Mouse (Mus musculus) midbrain, postnatal 0 days (tissue): Measurements from ENCODE around the gene Sh3d21. TPM values are rescaled to one million over a fixed set of nuclear protein-coding genes. Genes with fewer than 3 reads are reported as not detected.

ENCODE experiments used
- ATAC-seq: fragments of 200-750 bp; cut with Nextera tagmentation; 2 replicates; pipeline ENCODE4 v1.8.0; 2017; ENCODE audit warnings: moderate number of reproducible peaks, mild to moderate bottlenecking, moderate TSS enrichment, moderate library complexity; ENCODE audit not compliant: low FRiP score
- DNase-seq: peaks from one replicate; pipeline ENCODE4 v3.0.0-alpha.2; 2015; ENCODE audit warnings: low spot score
- H3K27ac ChIP-seq: fragments of 300-500 bp; sonication (generic); 2 replicates; pipeline ENCODE4 v1.5.1; 2014; ENCODE audit warnings: low read depth, mild to moderate bottlenecking, low read length, mixed read lengths
- H3K27me3 ChIP-seq: fragments of 300-500 bp; sonication (generic); 2 replicates; pipeline ENCODE4 v1.6.1; 2014; ENCODE audit warnings: low read length, control low read depth, mixed read lengths; ENCODE audit not compliant: insufficient read depth
- H3K36me3 ChIP-seq: fragments of 300-500 bp; sonication (generic); 2 replicates; pipeline ENCODE4 v1.6.1; 2014; ENCODE audit warnings: low read length, control low read depth, mixed read lengths; ENCODE audit not compliant: insufficient read depth
- H3K4me1 ChIP-seq: fragments of 300-500 bp; sonication (generic); 2 replicates; pipeline ENCODE4 v1.6.1; 2014; ENCODE audit warnings: mild to moderate bottlenecking, control low read depth, antibody characterized with exemption, low read length, mixed read lengths; ENCODE audit not compliant: insufficient read depth
- H3K4me2 ChIP-seq: fragments of 300-500 bp; sonication (generic); 2 replicates; pipeline ENCODE4 v1.6.1; 2014; ENCODE audit warnings: low read depth, mild to moderate bottlenecking, low read length, mixed read lengths; ENCODE audit not compliant: poor library complexity, severe bottlenecking
- H3K4me3 ChIP-seq: fragments of 300-500 bp; sonication (generic); 2 replicates; pipeline ENCODE4 v1.5.1; 2014; ENCODE audit warnings: low read depth, mild to moderate bottlenecking, low read length, moderate library complexity
- H3K9ac ChIP-seq: fragments of 300-500 bp; sonication (generic); replicated peaks from 2 replicates; pipeline ENCODE4 v1.6.1; 2014; ENCODE audit warnings: mild to moderate bottlenecking, low read length, moderate library complexity, mixed read lengths; ENCODE audit not compliant: poor library complexity, severe bottlenecking
- H3K9me3 ChIP-seq: fragments of 300-500 bp; sonication (generic); 2 replicates; pipeline ENCODE4 v1.6.1; 2016; ENCODE audit warnings: low read length, control low read depth
- CTCF ChIP-seq: IDR thresholded peaks from 2 replicates; pipeline ENCODE4 v1.5.1; 2016; ENCODE audit warnings: antibody characterized with exemption, mild to moderate bottlenecking
- WGBS: fragments of 180-500 bp; shearing (Covaris S2); extraction: QIAGEN DNeasy Blood & Tissue Kit; methylation state at CpG from one replicate; pipeline ENCODE4 v1.1.7; 2014; 5-methylcytosine and 5-hydroxymethylcytosine counted together
- polyA plus RNA-seq: library from polyadenylated mRNA; unstranded; fragments of >200 nt; fragmentation: Nextera tagmentation; extraction: Ambion mirVana; gene quantifications from 2 replicates; pipeline ENCODE4 v1.2.1, GENCODE M21; 2015
- total RNA-seq: library from RNA; depleted of rRNA; stranded (reverse); fragments of >200 nt; gene quantifications from 2 replicates; pipeline ENCODE4 v1.2.3, GENCODE M21; 2014

Sh3d21 gene
- total and polyA plus RNA-seq, 2 experiments from 2014 or later: 2.7 to 2.9 TPM

DNA sequence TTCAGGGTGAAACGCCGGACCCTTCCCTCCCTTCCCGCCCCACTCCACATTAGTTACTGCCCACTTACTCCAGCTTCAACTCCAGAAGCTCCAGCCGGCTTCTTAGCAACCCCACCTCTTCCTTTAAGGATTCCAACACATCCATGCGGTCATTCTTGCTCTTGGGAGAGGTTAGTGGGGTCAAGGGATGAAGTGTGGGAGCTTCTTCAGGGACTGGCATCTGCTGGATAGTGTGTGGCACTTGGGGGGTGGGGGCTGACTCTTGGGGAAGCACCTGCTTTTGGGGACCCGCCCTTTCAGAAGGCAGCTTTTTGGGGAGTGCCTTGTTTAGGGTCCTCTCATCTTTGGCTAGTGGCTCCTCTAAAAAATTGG lies 12.4 kb downstream of the Sh3d21 start:
- Histone ChIP-seq H3K9ac (no peak overlapping the region), H3K4me1 (peaks cover 4% of the 10 kb centered on the region; the same call in 1 of the 2 replicates), H3K4me2 (no peak overlapping the region), H3K4me3 (no peak overlapping the region), H3K27me3 (peaks cover 29% of the 10 kb centered on the region), H3K36me3 (no peaks in the 10 kb centered on the region), H3K27ac (no peak overlapping the region), H3K9me3 (no peaks in the 10 kb centered on the region)
- 73% methylated on average over 6 of the region's 6 CpGs for WGBS
- no peak for TF ChIP-seq CTCF
- ATAC-seq (no peak), DNase-seq (no peak)

GRCm38 (mm10) chr4:126150297-126150948 lies 12.9 kb downstream of the Sh3d21 start:
- no peak overlapping the region for H3K4me3 ChIP-seq
- no peak for DNase-seq
- H3K4me2 ChIP-seq: 0 out of 2 replicates have a peak overlapping the region, but pooled peaks have one; percentile 66
- no peak overlapping the region for H3K9ac ChIP-seq
- ATAC-seq: no peak
- H3K27ac ChIP-seq: no peak overlapping the region
- H3K9me3 ChIP-seq: no peaks in the 10 kb centered on the region
- peaks cover 29% of the 10 kb centered on the region for H3K27me3 ChIP-seq
- 62% methylated on average over 16 of the region's 16 CpGs for WGBS
- H3K4me1 ChIP-seq: peaks cover 4% of the 10 kb centered on the region; the same call in 1 of the 2 replicates
- H3K36me3 ChIP-seq: no peaks in the 10 kb centered on the region
- TF ChIP-seq CTCF: no peak

DNA sequence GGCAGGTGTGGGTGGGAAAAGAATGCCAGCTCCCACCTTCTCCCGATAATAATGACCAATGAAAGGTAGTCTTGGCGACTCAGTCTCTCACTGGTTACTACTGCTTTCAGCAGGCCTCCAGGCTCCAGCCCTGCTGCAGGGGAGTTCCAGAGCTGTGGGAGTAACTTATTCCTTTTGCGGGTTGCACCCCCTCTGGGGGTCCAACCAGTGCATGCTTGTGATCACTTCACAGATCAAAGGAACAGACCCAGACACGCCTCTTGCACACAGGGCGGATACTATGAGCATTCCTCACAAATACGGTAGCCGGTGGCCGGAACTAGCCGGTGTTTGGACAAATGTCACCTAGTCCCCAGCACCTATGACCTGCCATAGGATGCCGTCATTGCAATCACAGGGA lies 13.5 kb downstream of the Sh3d21 start:
- Histone ChIP-seq H3K4me1 (peaks cover 4% of the 10 kb centered on the region; the same call in 1 of the 2 replicates), H3K4me2 (0 out of 2 replicates have a peak overlapping the region, but pooled peaks have one; percentile 66), H3K27ac (no peak overlapping the region), H3K9ac (no peak overlapping the region), H3K9me3 (no peaks in the 10 kb centered on the region), H3K4me3 (no peak overlapping the region), H3K27me3 (peaks cover 29% of the 10 kb centered on the region), H3K36me3 (no peaks in the 10 kb centered on the region)
- no peak for ATAC-seq
- WGBS: 55% methylated on average over 10 of the region's 10 CpGs
- DNase-seq: no peak
- no peak for TF ChIP-seq CTCF

DNA sequence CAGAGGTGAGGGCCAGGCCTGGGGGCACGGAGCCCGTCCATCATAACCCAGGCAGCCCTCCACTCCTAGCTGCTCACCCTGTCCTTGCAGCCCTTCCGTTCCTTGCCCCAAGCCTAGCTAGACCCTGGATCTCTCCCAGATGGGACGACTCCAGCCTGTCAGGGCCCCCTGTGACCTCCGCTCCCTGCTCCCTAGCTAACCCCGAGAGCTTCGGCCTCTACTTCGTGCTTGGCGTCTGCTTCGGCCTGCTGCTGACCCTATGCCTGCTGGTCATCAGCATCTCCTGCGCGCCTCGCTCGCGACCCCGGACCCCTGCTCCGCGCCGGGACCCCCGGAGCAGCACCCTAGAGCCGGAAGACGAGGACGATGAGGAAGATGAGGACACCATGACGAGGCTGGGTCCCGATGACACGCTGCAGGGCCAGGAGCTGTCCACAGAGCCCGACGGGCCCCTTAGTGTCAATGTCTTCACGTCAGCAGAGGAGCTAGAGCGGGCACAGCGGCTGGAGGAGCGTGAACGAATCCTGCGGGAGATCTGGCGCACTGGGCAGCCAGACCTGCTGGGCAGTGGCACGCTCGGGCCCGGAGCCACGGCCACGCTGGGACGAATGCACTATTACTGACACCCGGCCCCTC lies 14.1 kb downstream of the Sh3d21 start:
- 27% methylated on average over 41 of the region's 42 CpGs for WGBS
- H3K27me3 ChIP-seq: peaks cover 29% of the 10 kb centered on the region
- peak overlapping the region; percentile 66 for H3K4me2 ChIP-seq
- H3K4me3 ChIP-seq: peak overlapping the region; percentile 37
- TF ChIP-seq CTCF: no peak
- H3K27ac ChIP-seq: no peak overlapping the region
- peaks cover 4% of the 10 kb centered on the region; the same call in 1 of the 2 replicates for H3K4me1 ChIP-seq
- DNase-seq (no peak), ATAC-seq (no peak)
- H3K9ac ChIP-seq: peak overlapping the region; percentile 33; the same call in 1 of the 2 replicates
- H3K9me3 ChIP-seq: no peaks in the 10 kb centered on the region
- H3K36me3 ChIP-seq: no peaks in the 10 kb centered on the region

GRCm38 (mm10) chr4:126148161-126148961 lies 14.9 kb downstream of the Sh3d21 start:
- TF ChIP-seq CTCF: no peak
- under 1% methylated on average over 51 of the region's 67 CpGs for WGBS
- Histone ChIP-seq H3K4me1 (peaks cover 4% of the 10 kb centered on the region; the same call in 1 of the 2 replicates), H3K4me2 (peak overlapping the region; percentile 66), H3K4me3 (peak overlapping the region; percentile 37), H3K27ac (no peak overlapping the region), H3K9ac (peak overlapping the region; percentile 33; the same call in 1 of the 2 replicates), H3K36me3 (no peaks in the 10 kb centered on the region), H3K9me3 (no peaks in the 10 kb centered on the region), H3K27me3 (peaks cover 29% of the 10 kb centered on the region)
- ATAC-seq: no peak
- no peak for DNase-seq
